Mouse (Mus musculus) forebrain, postnatal 0 days (tissue): ENCODE data around the gene Rsg1. TPM values are rescaled to one million over a fixed set of nuclear protein-coding genes. Genes with fewer than 3 reads are reported as not detected.

ENCODE experiments used
- ATAC-seq: fragments of 200-750 bp; cut with Nextera tagmentation; 2 replicates; pipeline ENCODE4 v1.8.0; 2017; ENCODE audit warnings: mild to moderate bottlenecking, moderate library complexity
- DNase-seq: peaks from one replicate; pipeline ENCODE4 v3.0.0-alpha.2; 2015
- H3K27ac ChIP-seq: fragments of 300-500 bp; sonication (generic); 2 replicates; pipeline ENCODE4 v1.5.1; 2014; ENCODE audit warnings: low read depth, mild to moderate bottlenecking, antibody characterized with exemption, low read length, moderate library complexity, mixed read lengths
- H3K27me3 ChIP-seq: fragments of 300-500 bp; sonication (generic); 2 replicates; pipeline ENCODE4 v1.6.1; 2014; ENCODE audit warnings: mild to moderate bottlenecking, low read length, mixed read lengths; ENCODE audit not compliant: insufficient read depth
- H3K36me3 ChIP-seq: fragments of 300-500 bp; sonication (generic); 2 replicates; pipeline ENCODE4 v1.6.1; 2014; ENCODE audit warnings: mild to moderate bottlenecking, moderate library complexity; ENCODE audit not compliant: insufficient read depth
- H3K4me1 ChIP-seq: fragments of 300-500 bp; sonication (generic); 2 replicates; pipeline ENCODE4 v1.6.1; 2014; ENCODE audit warnings: antibody characterized with exemption; ENCODE audit not compliant: insufficient read depth
- H3K4me2 ChIP-seq: fragments of 300-500 bp; sonication (generic); 2 replicates; pipeline ENCODE4 v1.6.1; 2014; ENCODE audit warnings: low read depth, mild to moderate bottlenecking, moderate library complexity
- H3K4me3 ChIP-seq: fragments of 300-500 bp; sonication (generic); 2 replicates; pipeline ENCODE4 v1.5.1; 2014; ENCODE audit warnings: low read depth, low read length, mixed read lengths
- H3K9ac ChIP-seq: fragments of 300-500 bp; sonication (generic); 2 replicates; pipeline ENCODE4 v1.6.1; 2014; ENCODE audit warnings: mild to moderate bottlenecking
- H3K9me3 ChIP-seq: fragments of 300-500 bp; sonication (generic); 2 replicates; pipeline ENCODE4 v1.6.1; 2016; ENCODE audit warnings: low read length
- CTCF ChIP-seq: sonication (generic); IDR thresholded peaks from 2 replicates; pipeline ENCODE4 v1.5.1; 2016; ENCODE audit warnings: antibody characterized with exemption, control low read depth, low read depth
- WGBS: fragments of 180-500 bp; shearing (Covaris S2); extraction: QIAGEN DNeasy Blood & Tissue Kit; methylation state at CpG from one replicate; pipeline ENCODE4 v1.1.7; 2014; 5-methylcytosine and 5-hydroxymethylcytosine counted together
- polyA plus RNA-seq: library from polyadenylated mRNA; unstranded; fragments of >200 nt; fragmentation: Nextera tagmentation; extraction: Ambion mirVana; gene quantifications from 2 replicates; pipeline ENCODE4 v1.2.1, GENCODE M21; 2015
- total RNA-seq: library from RNA; depleted of rRNA; stranded (reverse); fragments of >200 nt; gene quantifications from 2 replicates; pipeline ENCODE4 v1.2.3, GENCODE M21; 2014

The Rsg1 gene
- total and polyA plus RNA-seq, 2 experiments from 2014 or later, result 5.2 to 6.9 TPM

- no peaks in the 10 kb centered on the region for H3K27me3 ChIP-seq
- no peaks in the 10 kb centered on the region for H3K36me3 ChIP-seq
- H3K9ac ChIP-seq, result no peak overlapping the region
- no peak overlapping the region for H3K4me3 ChIP-seq
- WGBS, result 70% methylated on average over 5 of the region's 5 CpGs
- no peaks in the 10 kb centered on the region for H3K9me3 ChIP-seq
- no peak overlapping the region for H3K4me2 ChIP-seq
- peak; percentile 60 for TF ChIP-seq CTCF
- no peak overlapping the region for H3K27ac ChIP-seq
- no peaks in the 10 kb centered on the region for H3K4me1 ChIP-seq
- no peak for ATAC-seq
- DNase-seq, result no peak
These were observed 43.7 kb downstream of the Rsg1 start for GRCm38 (mm10) chr4:141257440-141257839.

DNA sequence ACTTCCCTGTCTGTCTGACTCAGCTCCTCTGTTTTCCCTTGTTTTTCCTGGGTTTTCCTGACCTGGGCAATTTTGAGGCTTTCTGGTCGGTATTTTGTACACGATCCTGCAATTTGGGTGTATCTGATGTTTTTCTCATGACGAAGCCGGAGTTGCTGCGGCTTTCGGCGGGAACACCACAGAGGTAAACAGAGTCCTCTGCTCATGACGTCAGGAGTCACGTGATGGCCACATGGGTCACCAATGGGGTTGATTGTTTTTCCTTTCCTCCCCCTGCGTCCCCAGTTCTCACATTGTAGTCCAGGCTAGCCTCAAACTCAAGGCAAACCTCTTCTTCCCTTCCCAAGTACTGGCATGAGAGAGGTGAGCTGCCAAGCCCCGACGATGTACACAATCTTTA is 45.7 kb downstream of the Rsg1 start:
- H3K27ac ChIP-seq, result no peak overlapping the region
- no peak overlapping the region for H3K4me2 ChIP-seq
- TF ChIP-seq CTCF, result no peak
- H3K27me3 ChIP-seq, result no peaks in the 10 kb centered on the region
- DNase-seq (no peak), ATAC-seq (no peak)
- no peak overlapping the region for H3K4me3 ChIP-seq
- no peaks in the 10 kb centered on the region for H3K4me1 ChIP-seq
- no peaks in the 10 kb centered on the region for H3K9me3 ChIP-seq
- H3K9ac ChIP-seq, result no peak overlapping the region
- no peaks in the 10 kb centered on the region for H3K36me3 ChIP-seq
- 72% methylated on average over 12 of the region's 12 CpGs for WGBS

DNA sequence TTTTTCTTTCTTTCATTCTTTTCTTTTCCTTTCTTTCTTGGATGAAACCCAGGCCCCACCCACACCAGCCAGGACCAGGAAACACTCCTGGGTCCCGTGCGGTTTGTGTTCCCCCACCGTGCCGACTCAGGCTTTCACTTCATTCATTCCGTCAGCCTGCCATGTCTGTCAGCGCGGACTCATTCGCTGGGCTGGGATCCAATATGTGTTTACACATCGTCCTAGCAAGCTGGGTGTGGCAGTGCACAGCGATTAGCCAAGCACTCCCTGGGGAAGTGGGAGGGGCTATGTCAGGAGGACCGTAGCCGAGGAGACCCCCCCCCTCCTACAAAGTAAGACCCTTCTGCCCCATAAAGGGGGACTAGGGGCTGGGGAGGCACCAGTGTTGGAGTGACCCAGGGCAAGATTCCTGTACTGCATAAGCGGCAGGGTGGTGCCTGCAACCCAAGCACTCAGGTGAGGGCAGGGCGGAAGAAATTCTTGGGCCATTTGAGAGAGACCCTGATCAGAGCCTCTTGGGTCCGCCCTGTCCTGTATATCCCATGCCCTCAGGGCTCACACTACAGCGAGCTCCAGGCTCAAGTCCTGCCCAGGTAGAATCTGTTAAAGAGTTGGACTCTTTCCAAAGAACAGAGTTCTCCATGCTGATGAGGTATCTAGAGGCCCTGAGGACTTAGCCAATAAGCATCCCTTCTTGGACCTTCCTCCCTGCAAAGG is 46.4 kb downstream of the Rsg1 start:
- H3K4me3 ChIP-seq, result no peak overlapping the region; the same call in 1 of the 2 replicates
- H3K9ac ChIP-seq, result no peak overlapping the region
- peak; percentile 51; the same call in 1 of the 2 replicates for ATAC-seq
- H3K4me2 ChIP-seq, result peak overlapping the region; percentile 33
- whole genome bisulfite sequencing, result 41% methylated on average over 16 of the region's 16 CpGs
- no peaks in the 10 kb centered on the region for H3K36me3 ChIP-seq
- no peaks in the 10 kb centered on the region for H3K27me3 ChIP-seq
- H3K4me1 ChIP-seq, result no peaks in the 10 kb centered on the region
- no peak overlapping the region for H3K27ac ChIP-seq
- no peak for TF ChIP-seq CTCF
- DNase-seq, result no peak
- no peaks in the 10 kb centered on the region for H3K9me3 ChIP-seq

DNA sequence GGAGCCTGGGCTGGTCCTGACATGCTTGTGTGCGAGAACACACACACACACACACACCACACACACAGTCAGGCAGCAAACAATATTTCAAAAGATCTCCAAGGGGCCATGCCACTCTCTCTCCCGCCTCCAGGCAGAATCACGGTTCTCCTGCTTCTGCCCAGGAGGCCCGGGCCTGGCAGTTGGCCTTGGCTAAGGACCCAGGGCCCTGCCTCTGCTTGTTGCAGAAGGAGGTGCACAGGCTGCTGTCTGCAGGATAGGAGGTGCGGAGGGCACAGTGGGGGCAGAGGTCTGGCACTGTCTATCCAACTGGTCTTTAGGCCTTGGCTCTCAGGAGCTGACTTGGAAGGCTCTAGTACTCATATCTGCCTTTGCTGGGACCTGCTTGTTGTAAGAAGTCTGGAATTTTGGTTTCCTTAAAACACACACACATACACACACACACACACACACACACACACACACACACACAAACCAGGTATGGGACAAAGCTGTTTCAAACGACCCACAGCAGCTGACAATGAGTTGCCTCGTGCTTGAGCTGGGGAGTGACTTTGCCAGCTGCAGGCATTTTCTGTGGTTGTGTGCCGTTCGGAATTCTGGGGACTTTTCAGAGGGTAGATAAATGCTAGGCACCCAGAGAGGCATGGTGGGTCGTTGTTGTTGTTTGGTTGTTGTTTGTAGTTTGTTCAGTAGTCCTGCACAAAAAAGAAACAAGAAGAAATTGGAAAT is 49.3 kb downstream of the Rsg1 start:
- H3K4me1 ChIP-seq, result no peaks in the 10 kb centered on the region
- no peaks in the 10 kb centered on the region for H3K36me3 ChIP-seq
- WGBS, result 78% methylated on average over 10 of the region's 10 CpGs
- no peak overlapping the region for H3K4me3 ChIP-seq
- H3K27ac ChIP-seq, result no peak overlapping the region
- no peaks in the 10 kb centered on the region for H3K27me3 ChIP-seq
- no peak overlapping the region for H3K9ac ChIP-seq
- no peaks in the 10 kb centered on the region for H3K9me3 ChIP-seq
- no peak for DNase-seq
- H3K4me2 ChIP-seq, result no peak overlapping the region
- ATAC-seq, result no peak
- TF ChIP-seq CTCF, result no peak

GRCm38 (mm10) chr4:141265979-141266637 is 52.4 kb downstream of the Rsg1 start:
- WGBS, result 89% methylated on average over 3 of the region's 3 CpGs
- ATAC-seq, result no peak

GRCm38 (mm10) chr4:141267250-141267649 is 53.5 kb downstream of the Rsg1 start:
- H3K4me3 ChIP-seq, result no peak overlapping the region
- no peaks in the 10 kb centered on the region for H3K4me1 ChIP-seq
- H3K9me3 ChIP-seq, result no peaks in the 10 kb centered on the region
- DNase-seq (no peak), ATAC-seq (no peak)
- WGBS, result 81% methylated on average over 3 of the region's 3 CpGs
- TF ChIP-seq CTCF, result no peak
- H3K27me3 ChIP-seq, result no peaks in the 10 kb centered on the region
- no peak overlapping the region for H3K9ac ChIP-seq
- H3K4me2 ChIP-seq, result no peak overlapping the region
- no peaks in the 10 kb centered on the region for H3K36me3 ChIP-seq
- H3K27ac ChIP-seq, result no peak overlapping the region

More at GRCm38 (mm10) chr4:141265979-141266637, 52.4 kb downstream of the Rsg1 start:
- Histone ChIP-seq H3K4me1 (no peaks in the 10 kb centered on the region), H3K36me3 (no peaks in the 10 kb centered on the region), H3K27me3 (no peaks in the 10 kb centered on the region), H3K9ac (no peak overlapping the region), H3K4me3 (no peak overlapping the region), H3K27ac (no peak overlapping the region), H3K4me2 (no peak overlapping the region), H3K9me3 (no peaks in the 10 kb centered on the region)
- peak; percentile 51 for TF ChIP-seq CTCF
- DNase-seq, result no peak

- H3K9me3 ChIP-seq, result no peaks in the 10 kb centered on the region
- H3K9ac ChIP-seq, result no peak overlapping the region
- H3K4me2 ChIP-seq, result no peak overlapping the region
- peak; percentile 67 for DNase-seq
- peak; percentile 75 for TF ChIP-seq CTCF
- no peaks in the 10 kb centered on the region for H3K4me1 ChIP-seq
- H3K27ac ChIP-seq, result no peak overlapping the region
- no peaks in the 10 kb centered on the region for H3K27me3 ChIP-seq
- H3K36me3 ChIP-seq, result no peaks in the 10 kb centered on the region
- ATAC-seq, result peak; percentile 56
- 30% methylated on average over 9 of the region's 9 CpGs for WGBS
- H3K4me3 ChIP-seq, result no peak overlapping the region
These were observed 54.1 kb downstream of the Rsg1 start for GRCm38 (mm10) chr4:141267837-141268236.
